Mouse (Mus musculus) ES-E14 (cell line): Measurements from ENCODE around the gene Tsks.

Experiments used
- CHD2 ChIP-seq: IDR thresholded peaks from 2 replicates; pipeline ENCODE4 v1.6.1; 2014; ENCODE audit warnings: mild to moderate bottlenecking, low read depth, low read length, inconsistent platforms
- HCFC1 ChIP-seq: IDR thresholded peaks from 2 replicates; pipeline ENCODE4 v1.6.1; 2012; ENCODE audit warnings: low read length, inconsistent platforms, borderline replicate concordance; ENCODE audit not compliant: insufficient read depth
- MAFK ChIP-seq: IDR thresholded peaks from 2 replicates; pipeline ENCODE4 v1.6.1; 2014; ENCODE audit warnings: mild to moderate bottlenecking, low read depth, low read length, inconsistent platforms; ENCODE audit not compliant: insufficient read depth
- ZC3H11A ChIP-seq: IDR thresholded peaks from 2 replicates; pipeline ENCODE4 v1.6.1; 2012; ENCODE audit warnings: low read depth, mild to moderate bottlenecking, inconsistent platforms, low read length, borderline replicate concordance

DNA sequence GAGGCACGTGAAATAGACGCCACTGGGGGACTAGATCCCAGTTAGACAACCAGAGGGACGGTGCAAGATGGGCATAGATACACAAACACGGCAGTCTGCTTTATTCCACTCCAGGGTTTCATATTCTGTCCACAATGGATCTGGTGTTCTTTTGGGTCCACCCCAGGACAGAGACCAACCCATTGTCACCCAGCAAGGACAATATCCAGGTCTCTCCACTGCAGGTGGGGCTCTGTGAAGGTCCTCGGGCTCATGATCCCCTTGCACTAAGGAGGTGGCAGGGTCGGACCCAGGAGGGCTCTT is 32.1 kb downstream of the Tsks start:
- TF ChIP-seq ZC3H11A (no peak), CHD2 (no peak), MAFK (no peak), HCFC1 (no peak)
